Mouse (Mus musculus): ENCODE data around the gene Agxt2.

The Agxt2 gene

DNA sequence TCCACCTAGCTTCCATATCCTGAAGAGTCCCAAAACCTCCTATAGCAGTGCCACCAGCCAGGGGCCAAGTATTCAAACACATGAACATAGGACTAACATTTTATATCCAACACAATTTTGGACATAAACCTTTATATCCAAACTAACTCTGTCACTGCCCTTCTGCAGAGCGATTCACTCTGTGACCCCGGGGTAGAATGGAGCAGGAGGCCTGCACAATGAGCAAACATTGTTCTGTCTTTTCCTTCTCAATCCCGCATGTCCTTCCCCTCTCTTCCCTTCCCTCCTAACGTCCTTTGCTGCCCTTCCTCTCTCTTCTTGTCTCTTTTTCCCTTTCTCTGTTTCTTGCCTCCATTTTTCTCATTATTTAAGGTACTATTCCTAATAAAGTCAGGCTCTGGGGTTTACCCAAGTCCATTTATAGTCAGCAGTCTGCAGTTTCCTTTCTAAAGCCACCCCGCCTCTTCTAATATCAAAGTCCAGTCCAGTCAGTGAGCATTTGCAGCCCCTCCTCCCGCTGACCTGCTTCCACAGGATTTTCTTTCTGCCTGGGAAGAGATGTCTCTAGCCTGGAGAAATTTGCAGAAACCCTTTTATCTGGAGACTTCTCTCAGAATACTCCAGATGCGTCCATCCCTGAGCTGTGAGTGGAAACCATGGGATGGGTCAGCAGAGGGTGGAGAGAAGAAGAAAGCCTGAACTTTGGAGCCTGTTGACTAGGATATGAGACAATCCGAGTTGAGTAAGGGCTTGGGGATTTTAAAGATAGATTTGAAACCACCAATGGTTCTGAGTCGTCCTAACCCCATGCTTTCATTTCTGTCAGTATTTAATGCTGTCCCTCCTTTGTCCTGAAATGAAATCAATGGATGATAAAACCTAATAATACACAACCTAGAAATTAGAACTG, at the start of gene Agxt2:
TSS of gene Agxt2 (plus strand) at position 494 of the 910 bp plus-strand sequence.
- DNase-seq: no peak

DNA sequence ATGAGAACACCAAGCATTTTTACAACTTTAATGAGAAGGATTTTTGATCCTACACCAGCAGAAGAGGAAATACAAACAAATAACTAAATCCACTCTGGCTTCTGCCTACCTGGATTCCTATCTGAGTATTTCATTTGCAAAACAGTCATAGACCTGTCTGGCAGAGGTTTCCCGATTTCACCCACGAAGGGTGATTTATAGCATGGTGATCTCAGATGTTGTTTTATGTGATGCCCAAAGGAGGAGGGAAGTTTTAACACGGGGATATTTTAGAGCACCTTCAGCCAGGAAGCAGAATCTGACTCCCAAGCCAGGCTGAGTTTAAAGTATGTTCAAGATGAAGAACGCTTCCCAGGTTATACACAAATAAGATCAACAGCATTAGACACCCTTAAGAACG, 46.5 kb upstream of the Agxt2 start:
- no peak for DNase-seq

DNA sequence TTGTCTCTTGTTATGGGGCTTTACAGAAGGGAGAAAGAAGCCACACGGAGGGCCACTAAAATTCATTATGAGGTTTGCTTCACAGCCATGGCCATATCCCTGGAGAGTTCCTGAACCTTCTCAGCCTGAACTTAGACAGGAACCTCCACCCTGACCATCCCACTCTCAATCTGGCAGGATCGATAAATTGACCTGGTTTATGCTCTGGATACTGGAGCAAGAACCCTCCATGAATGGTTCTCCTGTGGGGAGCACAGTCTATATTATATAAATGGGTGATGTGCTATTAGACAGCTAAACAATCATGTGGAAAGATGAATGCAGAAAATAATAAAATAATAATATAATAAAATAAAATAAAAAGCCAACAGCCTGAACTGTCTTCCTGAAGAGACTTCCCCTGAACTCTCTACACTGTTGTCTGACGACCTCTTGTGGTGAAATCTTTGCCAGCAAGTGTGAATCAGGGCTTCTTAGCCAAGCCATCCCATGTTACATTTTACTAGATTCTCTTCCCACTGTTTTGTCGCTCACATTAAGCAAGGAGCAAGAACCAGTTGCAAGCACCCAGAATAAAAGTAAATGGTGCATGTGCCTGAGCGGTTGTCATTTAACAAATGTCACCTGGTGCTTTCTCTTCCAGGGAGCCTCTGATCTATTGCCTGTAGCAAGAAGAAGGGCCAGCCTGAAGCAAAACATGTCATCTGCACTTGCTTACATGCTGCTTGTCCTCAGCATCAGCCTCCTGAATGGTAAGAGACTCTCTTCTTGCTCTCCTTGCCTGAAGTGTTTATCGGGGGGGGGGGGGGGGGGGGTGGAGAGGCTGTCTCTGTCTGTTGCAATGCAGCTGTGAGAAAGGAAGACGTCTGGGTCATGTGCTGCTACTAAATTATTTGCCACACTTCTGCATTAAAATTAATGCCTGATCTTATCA, 44.5 kb upstream of the Agxt2 start:
- peak; percentile 55 for DNase-seq

DNA sequence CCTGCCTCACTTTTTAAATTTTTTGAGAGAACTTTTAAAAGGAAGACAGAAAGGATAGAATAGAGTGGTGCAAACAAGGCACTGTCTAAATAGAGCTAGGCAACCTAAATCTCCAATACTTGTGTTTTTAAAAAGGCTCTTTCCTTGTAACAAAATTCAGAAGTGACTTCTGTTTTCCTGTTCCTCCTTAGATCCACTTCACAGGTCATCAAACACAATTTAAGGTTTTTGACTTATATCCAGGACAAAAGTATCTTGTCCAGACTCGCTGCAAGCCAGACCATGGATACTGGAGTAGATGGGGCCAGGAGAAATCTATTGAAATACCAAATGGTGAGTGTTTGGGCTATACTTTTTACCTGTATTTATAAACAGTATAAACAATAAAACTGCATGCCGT, 33.3 kb upstream of the Agxt2 start, which contains the start of gene Gm21973:
TSS of gene Gm21973 (plus strand) at position 301 of the 400 bp plus-strand sequence.
- DNase-seq: no peak

DNA sequence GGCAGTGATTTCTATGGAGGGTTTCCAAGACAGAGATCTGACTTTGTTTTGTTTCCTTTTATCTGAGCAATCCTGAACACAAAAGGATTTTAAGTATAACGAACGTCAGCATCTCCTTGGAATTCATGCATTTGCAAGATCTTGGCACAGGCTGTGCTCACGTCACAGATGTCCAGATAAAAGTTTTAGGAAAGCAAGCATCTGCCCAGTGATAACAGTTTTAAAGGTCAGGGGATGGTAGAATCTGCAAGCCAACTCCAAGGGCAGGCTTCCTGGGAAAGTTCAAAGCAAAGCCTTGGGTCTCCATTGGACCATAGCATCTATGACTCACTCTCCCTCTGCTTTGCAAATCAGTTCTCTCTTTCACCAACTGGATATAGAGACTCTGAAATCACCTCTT, 27.7 kb upstream of the Agxt2 start:
- DNase-seq: no peak

DNA sequence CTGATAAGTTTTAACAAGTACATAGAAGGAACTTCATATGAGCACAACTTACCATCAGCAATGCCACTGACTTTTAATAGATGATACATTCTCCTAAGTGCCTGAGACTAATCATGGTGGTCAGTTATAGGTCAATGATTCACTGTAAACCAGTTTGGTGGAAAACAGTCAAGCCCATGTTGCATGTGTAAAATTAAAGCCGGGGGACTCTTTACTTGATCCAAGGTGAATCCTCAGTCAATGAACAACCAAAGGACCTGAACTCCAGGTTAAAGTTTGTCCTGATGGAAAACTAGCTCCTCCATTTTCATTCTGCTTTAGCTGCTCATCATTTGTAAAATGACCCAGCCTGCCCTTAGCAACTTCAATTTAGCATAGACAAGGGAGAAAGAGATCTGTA, 25.8 kb upstream of the Agxt2 start:
- DNase-seq: no peak

DNA sequence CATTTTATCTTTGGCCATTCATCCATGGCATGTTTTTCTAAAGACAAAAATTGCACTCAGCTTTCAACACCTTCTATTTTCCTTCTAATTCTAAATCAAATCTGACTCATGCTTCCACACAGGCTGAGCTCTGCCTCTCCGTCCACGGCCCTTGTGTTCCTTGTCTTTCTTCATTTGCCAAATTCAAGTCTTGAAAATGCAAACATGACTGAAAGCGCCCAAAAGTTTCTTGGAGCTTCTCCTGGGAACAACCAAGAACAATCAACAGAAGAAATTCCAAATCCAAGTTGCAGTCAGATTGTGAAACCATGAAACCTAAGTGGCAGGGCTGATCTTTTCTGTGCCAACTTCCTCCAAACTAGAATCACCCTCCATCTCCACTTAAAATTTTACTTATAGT, 19.7 kb upstream of the Agxt2 start:
- no peak for DNase-seq

DNA sequence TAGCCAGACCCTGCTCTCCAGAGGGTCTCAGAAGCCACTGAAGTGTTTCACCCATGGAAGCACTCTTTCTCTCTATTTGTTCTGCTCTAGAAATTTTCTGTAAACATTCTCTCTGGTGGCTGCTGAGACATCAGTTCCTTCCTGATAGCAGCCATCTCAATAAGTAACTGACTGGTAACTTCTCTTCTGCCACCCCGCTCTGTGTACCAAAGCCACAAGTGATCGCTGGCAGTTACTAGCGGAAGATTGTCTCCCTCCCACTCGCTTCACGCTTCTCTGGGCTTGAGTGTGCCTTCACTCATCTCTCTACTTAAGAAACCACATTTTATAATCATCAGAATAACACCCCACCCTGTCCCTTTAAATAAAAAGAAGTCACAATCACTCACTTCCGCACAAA, 11.3 kb upstream of the Agxt2 start:
- DNase-seq: no peak

DNA sequence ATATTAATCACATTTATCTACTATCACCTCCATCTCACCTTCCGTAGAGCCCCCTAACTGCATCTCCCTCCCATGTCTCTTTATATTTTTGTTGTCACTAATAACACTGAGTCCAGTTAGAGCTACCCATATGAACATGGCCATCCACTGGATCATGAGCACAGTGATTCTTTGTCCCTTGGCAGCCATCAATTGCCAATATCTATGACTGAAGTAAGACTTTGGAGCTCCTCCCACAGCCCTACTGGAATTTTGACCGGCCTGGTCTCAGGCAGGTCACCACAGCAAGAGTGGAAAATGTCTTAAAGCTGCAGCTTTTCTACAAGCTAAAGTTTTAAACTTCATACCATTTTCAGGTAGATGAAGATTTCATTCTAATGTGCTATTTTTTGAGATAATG, 8.0 kb downstream of the Agxt2 start:
- no peak for DNase-seq

DNA sequence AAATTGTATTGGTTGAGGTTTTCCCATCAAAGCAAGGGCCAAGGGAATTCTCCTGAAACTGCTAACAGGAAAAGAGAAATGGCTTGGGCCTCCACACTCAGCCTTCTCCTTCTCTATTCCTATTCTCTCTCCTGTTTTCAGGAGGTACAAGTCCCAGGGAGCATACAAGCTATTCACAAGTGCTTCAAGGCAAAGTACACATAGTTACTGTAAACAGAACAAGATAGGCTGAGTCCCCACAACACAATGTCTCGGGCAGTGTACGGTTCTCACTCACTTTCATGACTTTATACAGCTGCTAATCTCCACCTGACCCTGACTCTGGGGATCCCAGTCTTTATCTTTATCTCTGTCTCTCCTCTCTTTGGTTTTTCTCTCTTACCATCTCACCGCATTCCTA, 17.1 kb downstream of the Agxt2 start:
- no peak for DNase-seq

DNA sequence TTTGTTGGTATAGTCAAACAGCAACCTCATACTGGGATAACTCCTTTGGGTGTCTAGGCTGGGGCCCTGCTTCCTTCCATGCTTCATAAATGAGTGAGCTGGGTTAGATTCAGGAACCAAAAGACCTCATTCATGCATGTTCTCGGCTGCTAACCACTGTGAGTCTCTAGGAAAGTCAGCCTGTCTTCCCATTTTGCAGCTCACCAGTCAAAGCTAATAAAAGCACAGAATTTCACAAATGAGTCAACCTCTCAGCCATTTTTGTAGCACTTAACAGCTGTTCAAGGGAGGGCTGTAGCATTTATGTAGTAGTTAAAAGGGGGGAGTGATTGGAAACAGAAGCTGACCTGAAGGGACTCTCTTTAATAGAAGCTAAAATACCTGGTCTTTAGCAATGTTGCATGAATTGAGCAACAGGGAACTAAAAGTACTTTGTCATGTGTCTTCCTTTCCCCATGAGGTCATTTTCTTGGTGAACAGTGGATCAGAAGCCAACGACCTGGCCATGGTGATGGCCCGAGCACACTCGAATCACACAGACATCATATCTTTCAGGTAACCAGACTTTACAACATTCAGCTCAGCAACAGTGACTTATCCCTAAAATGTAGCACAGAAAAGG, 20.1 kb downstream of the Agxt2 start:
- no peak for DNase-seq

DNA sequence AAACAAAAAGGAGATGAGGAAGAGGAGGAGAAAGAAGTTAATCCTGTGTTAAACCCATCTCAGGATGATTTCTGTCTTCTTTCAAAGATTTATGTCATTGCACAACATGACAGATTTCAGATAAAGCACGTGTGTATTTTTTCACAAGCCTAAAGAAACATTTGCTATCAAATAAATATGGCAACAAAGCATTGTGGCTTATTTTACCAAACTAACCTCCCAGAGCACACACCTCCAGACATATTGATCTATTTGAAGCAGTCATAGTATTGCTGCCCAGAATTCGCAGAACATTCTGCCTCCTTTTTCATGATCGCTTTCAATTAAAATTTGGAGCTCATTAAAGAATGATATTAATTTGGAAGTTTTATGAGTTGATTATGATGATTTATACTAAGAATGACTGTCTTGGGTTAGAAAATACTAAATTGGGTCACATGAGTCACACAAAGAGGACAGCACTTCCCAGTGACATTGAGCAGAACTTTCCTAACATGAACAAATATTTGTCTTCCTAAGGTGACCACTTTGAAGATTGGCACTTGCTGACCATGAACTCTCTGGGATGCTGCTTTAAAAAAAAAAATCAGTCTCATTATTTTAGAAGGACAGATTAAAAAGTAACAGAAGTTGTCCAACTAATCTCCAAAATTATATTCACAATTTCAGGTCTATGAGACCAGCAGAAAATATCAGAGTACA, 21.6 kb downstream of the Agxt2 start:
- no peak for DNase-seq

DNA sequence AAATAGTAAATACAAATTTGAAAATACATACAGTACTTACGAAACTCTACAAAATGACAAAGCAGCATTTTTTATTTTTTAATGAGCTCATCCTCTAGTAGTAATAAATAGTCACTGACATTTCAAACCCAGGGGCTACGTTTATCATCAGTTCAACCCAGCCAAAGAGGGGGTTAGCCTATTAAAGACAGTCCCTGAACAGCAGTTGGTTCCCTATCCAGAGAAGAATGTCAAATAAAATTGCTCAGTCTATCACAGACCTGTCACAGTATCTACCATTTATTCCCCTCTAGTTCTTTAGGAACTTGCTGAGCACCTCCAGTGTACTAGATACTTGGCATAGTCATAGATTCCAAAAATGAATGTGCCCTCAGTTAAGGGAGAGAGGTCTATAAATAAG, 28.9 kb downstream of the Agxt2 start:
- no peak for DNase-seq

DNA sequence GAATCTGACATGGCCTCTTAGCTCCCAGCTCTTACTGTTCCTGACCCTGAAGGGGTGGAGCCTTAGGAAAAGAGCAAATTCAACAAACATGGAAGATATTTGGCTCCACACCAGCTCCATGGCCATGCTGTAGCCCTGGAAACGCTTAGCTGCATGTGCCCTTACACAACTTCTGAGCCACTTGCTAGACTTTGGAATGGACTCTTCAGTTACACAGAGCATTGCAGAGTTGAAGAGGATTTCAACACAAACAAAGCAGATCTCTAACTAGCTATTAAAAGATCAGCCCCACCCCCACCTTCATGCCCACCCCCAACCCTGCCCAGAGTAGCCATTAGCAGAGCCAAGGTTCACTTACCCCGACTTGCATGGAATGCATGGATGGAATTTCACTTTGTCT, 41.5 kb downstream of the Agxt2 start:
- DNase-seq: no peak

DNA sequence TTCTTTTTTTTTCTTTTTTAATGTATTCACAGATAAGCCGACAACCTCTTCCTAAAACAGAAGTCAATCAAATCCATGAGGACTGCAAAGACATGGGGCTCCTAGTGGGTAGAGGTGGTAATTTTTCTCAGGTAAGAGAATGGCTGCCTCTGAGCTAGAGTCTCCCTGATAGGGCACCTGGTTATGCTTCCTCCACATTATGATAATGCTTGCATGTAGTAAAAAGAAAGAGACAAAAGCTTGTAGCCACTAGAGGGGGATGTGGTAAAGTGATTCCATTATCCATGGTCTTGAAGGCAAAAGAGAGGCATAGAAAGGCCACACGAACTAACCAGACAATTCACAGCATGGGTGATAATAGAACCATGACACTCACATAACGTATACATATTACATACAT, 42.1 kb downstream of the Agxt2 start:
- no peak for DNase-seq

DNA sequence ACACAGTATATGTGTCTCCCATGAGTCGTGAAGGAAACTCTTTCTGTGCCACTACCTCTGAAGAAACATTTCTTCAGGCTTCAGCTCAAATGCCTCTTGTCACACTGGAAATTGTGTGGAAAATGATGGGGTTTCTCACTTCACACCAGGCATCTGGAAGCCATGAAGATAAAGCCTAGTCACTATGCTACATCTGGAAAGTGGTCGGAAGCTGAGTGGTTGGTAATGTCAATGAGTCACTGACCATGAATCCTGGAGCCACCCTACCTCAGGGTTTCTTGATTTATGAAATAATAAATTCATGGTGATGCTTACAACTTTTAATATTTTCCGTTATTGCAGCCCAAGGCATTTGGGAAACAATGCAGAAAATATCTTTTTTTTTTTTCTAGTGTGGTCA, 51.5 kb downstream of the Agxt2 start:
- no peak for DNase-seq

DNA sequence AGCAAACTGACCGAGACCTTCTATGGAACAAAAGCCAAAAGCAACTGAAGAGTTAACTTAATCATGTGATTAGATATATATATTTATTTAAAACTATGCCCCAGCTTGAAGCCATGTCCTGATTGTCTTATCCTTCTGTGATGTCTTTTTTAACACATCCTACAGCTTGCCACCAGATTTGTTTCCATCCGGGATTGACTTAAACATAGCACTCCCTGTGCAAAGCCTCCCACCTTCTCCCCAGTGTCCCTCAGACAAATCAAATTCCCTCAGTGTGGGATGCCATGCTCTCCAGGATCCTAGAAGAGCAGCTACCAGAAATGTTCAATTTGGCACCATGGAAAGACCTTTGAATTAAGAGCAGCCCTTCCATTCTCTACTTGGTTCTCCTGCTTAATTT, 52.5 kb downstream of the Agxt2 start:
- no peak for DNase-seq

DNA sequence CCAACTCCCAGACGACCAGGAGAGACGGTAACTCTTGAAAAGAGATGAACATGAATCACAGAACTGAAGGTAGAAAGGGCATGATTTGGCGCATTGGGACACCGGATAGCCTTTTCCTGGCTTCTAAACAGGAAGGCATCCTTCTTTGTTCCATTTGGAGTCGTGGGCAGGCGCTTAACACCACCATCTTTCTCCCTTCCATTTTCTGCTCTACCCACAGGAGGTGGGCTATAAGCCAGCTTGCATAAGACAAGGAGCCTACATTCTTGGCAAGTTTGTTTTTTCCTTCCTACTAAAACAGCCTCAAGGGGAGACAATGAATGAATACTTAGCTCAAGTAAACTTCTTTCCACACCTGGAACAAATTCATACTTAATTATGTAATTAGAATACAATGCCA, 55.3 kb downstream of the Agxt2 start:
- no peak for DNase-seq

DNA sequence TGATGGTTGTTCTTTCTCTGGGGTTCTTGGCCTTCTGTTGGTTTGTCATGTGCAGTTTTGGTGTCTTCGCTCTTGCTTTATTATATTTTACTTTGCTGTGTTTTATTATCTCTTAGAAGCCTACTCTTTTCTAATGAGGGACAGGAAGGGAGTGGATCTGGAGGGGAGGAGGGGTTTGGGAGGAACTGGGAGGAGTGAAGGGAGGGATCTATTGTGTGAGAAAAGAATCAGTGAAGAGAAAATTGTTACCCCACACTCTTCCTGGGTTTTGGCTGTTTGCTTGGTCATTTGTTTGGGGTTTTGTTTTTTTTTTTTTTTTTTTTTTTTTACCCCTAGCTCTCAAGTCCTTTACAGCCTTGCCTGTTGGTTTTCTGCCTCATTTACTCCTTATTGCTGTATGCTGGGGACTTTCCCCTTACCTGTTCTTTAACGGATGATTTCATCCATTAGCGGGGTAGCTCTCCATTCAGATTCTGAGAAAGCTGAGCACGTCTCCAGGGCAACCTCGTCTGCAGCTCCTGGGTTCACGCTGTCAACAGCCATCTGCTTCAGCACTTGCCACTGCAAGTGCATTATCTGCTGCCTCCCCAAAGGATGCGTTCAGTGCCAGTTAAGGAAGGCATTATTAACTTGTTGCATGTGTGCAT, 62.9 kb downstream of the Agxt2 start:
- DNase-seq: no peak

DNA sequence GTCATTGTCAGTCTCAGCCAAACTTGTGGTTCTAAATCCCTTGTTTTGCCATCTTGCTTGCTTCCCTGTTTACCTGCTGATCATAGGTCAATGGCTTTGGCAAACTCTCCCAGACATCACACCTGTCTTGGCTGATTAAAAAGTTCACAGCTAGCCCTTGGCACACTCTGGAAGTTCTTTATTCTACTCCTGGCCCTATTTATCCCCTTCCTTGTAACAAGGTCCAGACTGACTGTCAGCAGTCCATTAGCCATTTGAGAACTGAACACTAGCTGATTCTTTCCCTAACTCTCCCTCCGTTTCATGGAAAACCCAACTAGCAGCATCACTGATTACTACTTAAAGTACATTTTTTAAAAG, 63.4 kb downstream of the Agxt2 start:
- no peak for DNase-seq

DNA sequence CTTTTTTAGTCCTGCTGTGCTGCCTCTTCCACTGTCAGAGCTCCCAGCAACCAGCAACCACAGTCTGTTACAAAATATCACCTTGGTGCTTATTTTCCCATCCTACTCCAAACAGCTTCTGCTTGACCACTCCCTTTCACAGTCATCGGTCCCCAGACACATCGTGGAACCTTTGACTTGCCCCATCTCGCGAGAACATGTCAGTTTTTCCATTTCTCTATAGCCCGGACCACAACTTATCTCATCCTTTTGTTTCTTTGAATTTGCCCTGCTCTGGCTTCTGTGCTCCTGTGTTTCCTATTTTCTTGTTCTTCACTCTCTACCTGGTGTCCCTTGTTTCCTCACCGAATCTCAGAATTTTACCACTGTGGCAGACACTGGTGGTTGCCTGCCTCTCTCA, 67.8 kb downstream of the Agxt2 start:
- no peak for DNase-seq

DNA sequence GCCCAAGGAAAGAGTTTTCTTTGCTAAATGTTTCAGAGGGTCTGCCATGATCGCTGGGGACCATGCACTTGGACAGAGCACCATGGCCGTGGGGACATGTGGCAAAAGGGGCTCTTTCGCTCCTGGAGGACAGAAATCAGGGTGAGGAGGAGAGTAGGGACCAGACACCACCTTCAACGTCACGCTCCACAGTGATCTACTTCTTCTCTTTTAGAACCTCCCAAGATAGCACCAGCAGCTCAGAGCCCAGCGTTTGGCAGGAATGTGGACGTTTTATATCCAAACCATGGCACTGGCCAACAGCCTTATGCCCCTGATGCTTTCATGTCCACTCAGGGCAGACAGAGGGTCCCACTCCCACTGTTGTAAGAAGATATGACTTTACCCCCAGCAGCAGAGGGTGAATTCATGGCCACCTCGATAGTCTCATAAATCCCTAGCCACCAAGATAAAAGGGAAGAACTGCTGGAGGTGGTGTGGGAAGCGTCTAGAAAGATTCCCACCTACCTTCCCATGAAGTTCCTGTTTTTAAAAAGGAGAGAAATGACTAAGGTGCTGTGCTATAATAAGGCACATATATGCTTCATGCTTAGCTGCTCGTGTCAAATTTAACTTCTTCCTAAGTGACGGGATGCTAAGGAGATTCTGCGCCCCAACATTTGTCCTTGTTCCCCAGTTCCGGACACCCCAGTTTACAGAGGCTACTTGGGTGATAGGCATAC, 68.4 kb downstream of the Agxt2 start:
- DNase-seq: no peak

Measured in right cerebral cortex, postnatal 14 days (tissue).